Comparison of ENCODE assay signal across 9 mouse cellular contexts in genomic region chr17:56950915-56951314, GRCm38 (mm10). TPM values are rescaled to one million over a fixed set of nuclear protein-coding genes. Genes with fewer than 3 reads are reported as not detected.
A peak's percentile ranks its signal among the peaks of the same experiment; 100 is the strongest.
DNase-seq lines count a peak whose midpoint lies in the region; ATAC-seq and TF ChIP-seq lines count a peak whose summit lies in the region.
"Had no signal": no experiment of that assay in that cellular context is flagged by ENCODE, and none has a peak within 500 bp of the region (broad histone marks: within the 10 kb centered on the region; RNA-seq: fewer than 3 reads in every experiment).

No protein-coding gene starts in this region.

- H3K27ac ChIP-seq in kidney, embryonic 15.5 days: no peak overlapping the region
- no peak overlapping the region for H3K27ac ChIP-seq in CH12.LX (ENCODE audit: insufficient read depth, low read depth)
- no peak overlapping the region for H3K27ac ChIP-seq in neural tube, embryonic 11.5 days (ENCODE audit: low read depth, low read length)
- H3K27ac ChIP-seq: heart, embryonic 13.5 days had no signal

- peak; percentile 35 for DNase-seq in kidney, adult 11 months
- peak; percentile 63 for DNase-seq in CH12.LX (ENCODE audit: extremely low read depth)
- DNase-seq in adrenal gland, adult 2 months: peak; percentile 62
- DNase-seq in embryo, embryonic 11.5 days (ENCODE audit: low read depth, low spot score): peak; percentile 36
- DNase-seq in kidney, postnatal 25 days: peak; percentile 66 to 76
- peak; percentile 59 for DNase-seq in neural tube, embryonic 11.5 days (ENCODE audit: low spot score)
- DNase-seq in yolk sac, embryonic 10.5 days (ENCODE audit: low spot score): no peak

- dilution Hi-C loops in CH12.LX (cut with MboI; ENCODE audit: extremely low pct_ligation_motif_present, extremely low pct_unique_long_range_greater_than_20kb, low sequenced_read_pairs): no loop called here

- TF ChIP-seq CTCF in CH12.LX (conservative IDR thresholded peaks at IDR 0.05 in 1 of 2, IDR thresholded peaks at IDR 0.05 in 1 of 2; ENCODE audit: low read depth in 2 of 2, low read length in 2 of 2): peak; percentile 87 to 95

- no peak for TF ChIP-seq POLR2A in CH12.LX (IDR thresholded peaks at IDR 0.05; ENCODE audit: low read depth, low read length)

- TF ChIP-seq EP300 in CH12.LX (IDR thresholded peaks at IDR 0.05; ENCODE audit: low read length): no peak

- ATAC-seq in kidney, embryonic 15.5 days (replicated peaks; ENCODE audit: low FRiP score): no peak
- no peak for ATAC-seq in neural tube, embryonic 11.5 days (ENCODE audit: insufficient read depth, low FRiP score, low TSS enrichment)

- H3K4me1 ChIP-seq in kidney, embryonic 15.5 days: no peaks in the 10 kb centered on the region
- H3K4me1 ChIP-seq in CH12.LX (ENCODE audit: control insufficient read depth in 1 of 2, insufficient read depth in 2 of 2): no peaks in the 10 kb centered on the region
- H3K4me1 ChIP-seq in neural tube, embryonic 11.5 days (ENCODE audit: control insufficient read depth, insufficient read depth, low read length): no peaks in the 10 kb centered on the region
- H3K4me1 ChIP-seq: heart, embryonic 13.5 days had no signal

- H3K4me3 ChIP-seq in kidney, embryonic 15.5 days (replicated peaks): no peak overlapping the region
- no peak overlapping the region for H3K4me3 ChIP-seq in CH12.LX (replicated peaks in 1 of 3; ENCODE audit: low read depth in 2 of 3, low read length in 2 of 3, poor library complexity in 1 of 3)
- H3K4me3 ChIP-seq in neural tube, embryonic 11.5 days (ENCODE audit: low read depth, low read length): no peak overlapping the region
- H3K4me3 ChIP-seq: heart, embryonic 13.5 days had no signal

- H3K27me3 ChIP-seq in kidney, embryonic 15.5 days: no peaks in the 10 kb centered on the region
- peaks cover 39% of the 10 kb centered on the region for H3K27me3 ChIP-seq in CH12.LX (replicated peaks)
- no peaks in the 10 kb centered on the region for H3K27me3 ChIP-seq in neural tube, embryonic 11.5 days (ENCODE audit: control insufficient read depth, insufficient read depth, low read length)

- WGBS in kidney, embryonic 15.5 days: 11% methylated on average over 3 of the region's 3 CpGs
- WGBS in neural tube, embryonic 11.5 days: 20% methylated on average over 3 of the region's 3 CpGs

- no peaks in the 10 kb centered on the region for H3K36me3 ChIP-seq in kidney, embryonic 15.5 days
- H3K36me3 ChIP-seq in CH12.LX (replicated peaks in 1 of 2; ENCODE audit: control insufficient read depth in 1 of 2, insufficient read depth in 1 of 2, low read length in 1 of 2): no peaks in the 10 kb centered on the region
- no peaks in the 10 kb centered on the region for H3K36me3 ChIP-seq in neural tube, embryonic 11.5 days (ENCODE audit: control insufficient read depth, insufficient read depth, low read length)
- H3K36me3 ChIP-seq: heart, embryonic 13.5 days had no signal

- TF ChIP-seq RAD21 in CH12.LX (IDR thresholded peaks at IDR 0.05; ENCODE audit: low read depth, low read length): peak; percentile 77

- in situ Hi-C loops in CH12.LX (cut with MboI; ENCODE audit: low pct_ligation_motif_present, low pct_unique_long_range_greater_than_20kb, low sequenced_read_pairs): loop anchor here (5.0 kb wide), 1 partner anchor 59 kb away; no protein-coding TSS in a partner anchor

- H3K9ac ChIP-seq in kidney, embryonic 15.5 days: no peak overlapping the region
- H3K9ac ChIP-seq in CH12.LX (ENCODE audit: insufficient read depth, low read depth): no peak overlapping the region
- H3K9ac ChIP-seq in neural tube, embryonic 11.5 days (ENCODE audit: low read length): no peak overlapping the region
- H3K9ac ChIP-seq: heart, embryonic 13.5 days had no signal

- no peaks in the 10 kb centered on the region for H3K9me3 ChIP-seq in kidney, embryonic 15.5 days (replicated peaks)
- H3K9me3 ChIP-seq in CH12.LX (replicated peaks; ENCODE audit: low read length): no peaks in the 10 kb centered on the region
- no peaks in the 10 kb centered on the region for H3K9me3 ChIP-seq in neural tube, embryonic 11.5 days (ENCODE audit: control insufficient read depth, low read length)

- H3K4me2 ChIP-seq in kidney, embryonic 15.5 days: no peak overlapping the region
- no peak overlapping the region for H3K4me2 ChIP-seq in CH12.LX (ENCODE audit: insufficient read depth, low read depth, poor library complexity, severe bottlenecking)
- H3K4me2 ChIP-seq in neural tube, embryonic 11.5 days (ENCODE audit: low read depth): no peak overlapping the region
- H3K4me2 ChIP-seq: heart, embryonic 13.5 days had no signal

- H3K79me2 ChIP-seq in CH12.LX (replicated peaks; ENCODE audit: control insufficient read depth, extremely low read depth, insufficient read depth, poor library complexity, severe bottlenecking): no peaks in the 10 kb centered on the region

TF ChIP-seq in CH12.LX, 34 proteins besides CTCF, POLR2A, EP300 and RAD21:
- peak; percentile 73; the same call in 1 of the 2 replicates for TF ChIP-seq MYC (IDR thresholded peaks at IDR 0.05; ENCODE audit: low read depth, low read length)
- TF ChIP-seq NRF1 (IDR thresholded peaks at IDR 0.05; ENCODE audit: low read depth, low read length): no peak
- no peak for TF ChIP-seq USF2 (conservative IDR thresholded peaks at IDR 0.05; ENCODE audit: low read depth, low read length)
- peak; percentile 22; the same call in 1 of the 2 replicates for TF ChIP-seq MAX (IDR thresholded peaks at IDR 0.05; ENCODE audit: low read length)
- no peak for TF ChIP-seq E2F4 (IDR thresholded peaks at IDR 0.05; ENCODE audit: insufficient replicate concordance, low read depth, low read length)
- TF ChIP-seq JUN (IDR thresholded peaks at IDR 0.05; ENCODE audit: insufficient read depth, low read depth, low read length): no peak
- no peak for TF ChIP-seq JUND (conservative IDR thresholded peaks at IDR 0.05; ENCODE audit: low read depth, low read length)
- TF ChIP-seq ZNF384 (IDR thresholded peaks at IDR 0.05; ENCODE audit: low read depth, low read length): peak; percentile 66; the same call in 1 of the 2 replicates
- TF ChIP-seq UBTF (IDR thresholded peaks at IDR 0.05; ENCODE audit: low read depth, low read length): no peak
- peak; percentile 64 for TF ChIP-seq BHLHE40 (IDR thresholded peaks at IDR 0.05; ENCODE audit: low read depth, low read length)
- TF ChIP-seq POLR2AphosphoS2 (IDR thresholded peaks at IDR 0.05; ENCODE audit: low read depth, low read length): no peak
- TF ChIP-seq TCF12 (IDR thresholded peaks at IDR 0.05; ENCODE audit: low read depth, low read length): no peak
- peak; percentile 79 for TF ChIP-seq SMC3 (IDR thresholded peaks at IDR 0.05; ENCODE audit: low read depth, low read length)

RNA-seq across cellular contexts. Expression of gene Mllt1, which starts 15.7 kb away (rescaled TPM):
- 54.6 and 57.8 TPM in 2 replicates for polyA plus RNA-seq in kidney, embryonic 15.5 days (2015; fragmentation: Nextera tagmentation; extraction: Ambion mirVana)
- total RNA-seq in CH12.LX (2012; rRNA removed) (20.3 and 24.4 TPM in 2 replicates), CH12.LX (2014; rRNA removed) (15.9 and 17.1 TPM in 2 replicates)
- 39.7 and 40.4 TPM in 2 replicates for polyA plus RNA-seq in CH12.LX (2012; ENCODE audit: insufficient read length, low read depth)
- 10 to 100 TPM; 32.9 to 46.8 TPM for total RNA-seq in adrenal gland, adult 2 months (2021)
- polyA plus RNA-seq in adrenal gland, adult 2 months (2012; rRNA removed): 54.8 and 55.0 TPM in 2 replicates
- 31.2 and 36.4 TPM in 2 replicates for polyA plus RNA-seq in neural tube, embryonic 11.5 days (2014; fragmentation: Nextera tagmentation; extraction: Ambion mirVana)

RNA-seq across cellular contexts. Expression of gene Acer1, which starts 31.0 kb away (rescaled TPM):
- 0.15 TPM in 1 of 2 replicates, not detected in the other for polyA plus RNA-seq in kidney, embryonic 15.5 days (2015; fragmentation: Nextera tagmentation; extraction: Ambion mirVana)
- total RNA-seq in CH12.LX (2012; rRNA removed): not detected in 2 replicates
- not detected in 2 replicates for total RNA-seq in CH12.LX (2014; rRNA removed)
- not detected in 2 replicates for polyA plus RNA-seq in CH12.LX (2012; ENCODE audit: insufficient read length, low read depth)
- total RNA-seq in adrenal gland, adult 2 months (2021): under 1 TPM in 1 of 2 experiments, not detected in 1; 0.23 TPM
- 0.42 and 0.51 TPM in 2 replicates for polyA plus RNA-seq in adrenal gland, adult 2 months (2012; rRNA removed)
- not detected in 2 replicates for polyA plus RNA-seq in neural tube, embryonic 11.5 days (2014; fragmentation: Nextera tagmentation; extraction: Ambion mirVana)
- polyA plus RNA-seq: heart, embryonic 13.5 days had no signal

RNA-seq across cellular contexts. Expression of gene Clpp, which starts 39.2 kb away (rescaled TPM):
- polyA plus RNA-seq in kidney, embryonic 15.5 days (2015; fragmentation: Nextera tagmentation; extraction: Ambion mirVana): 150 and 165 TPM in 2 replicates
- total RNA-seq in CH12.LX (2012; rRNA removed): 166 and 169 TPM in 2 replicates
- 114 and 120 TPM in 2 replicates for total RNA-seq in CH12.LX (2014; rRNA removed)
- polyA plus RNA-seq in CH12.LX (2012; ENCODE audit: insufficient read length, low read depth): 115 and 117 TPM in 2 replicates
- 100 to 1,000 TPM; 118 to 140 TPM for total RNA-seq in adrenal gland, adult 2 months (2021)
- 378 and 412 TPM in 2 replicates for polyA plus RNA-seq in adrenal gland, adult 2 months (2012; rRNA removed)
- polyA plus RNA-seq in neural tube, embryonic 11.5 days (2014; fragmentation: Nextera tagmentation; extraction: Ambion mirVana): 142 and 156 TPM in 2 replicates

RNA-seq across cellular contexts. Expression of gene Alkbh7, which starts 46.2 kb away (rescaled TPM):
- 55.3 and 56.7 TPM in 2 replicates for polyA plus RNA-seq in kidney, embryonic 15.5 days (2015; fragmentation: Nextera tagmentation; extraction: Ambion mirVana)
- total RNA-seq in CH12.LX (2012; rRNA removed) (40.0 and 51.8 TPM in 2 replicates), CH12.LX (2014; rRNA removed) (32.6 and 35.4 TPM in 2 replicates)
- polyA plus RNA-seq in CH12.LX (2012; ENCODE audit: insufficient read length, low read depth): 21.2 and 21.8 TPM in 2 replicates
- total RNA-seq in adrenal gland, adult 2 months (2021): 10 to 100 TPM; 58.3 to 81.0 TPM
- 182 and 186 TPM in 2 replicates for polyA plus RNA-seq in adrenal gland, adult 2 months (2012; rRNA removed)
- polyA plus RNA-seq in neural tube, embryonic 11.5 days (2014; fragmentation: Nextera tagmentation; extraction: Ambion mirVana): 37.0 and 39.8 TPM in 2 replicates

RNA-seq across cellular contexts. Expression of gene Pspn, which starts 48.9 kb away (rescaled TPM):
- polyA plus RNA-seq in kidney, embryonic 15.5 days (2015; fragmentation: Nextera tagmentation; extraction: Ambion mirVana): 0.87 and 1.3 TPM in 2 replicates
- 0.34 TPM in 1 of 2 replicates, not detected in the other for total RNA-seq in CH12.LX (2012; rRNA removed)
- not detected in 2 replicates for total RNA-seq in CH12.LX (2014; rRNA removed)
- 0.69 TPM in 1 of 2 replicates, not detected in the other for polyA plus RNA-seq in CH12.LX (2012; ENCODE audit: insufficient read length, low read depth)
- not detected for total RNA-seq in adrenal gland, adult 2 months (2021)
- polyA plus RNA-seq in adrenal gland, adult 2 months (2012; rRNA removed): 1.9 TPM in 2 replicates
- polyA plus RNA-seq in neural tube, embryonic 11.5 days (2014; fragmentation: Nextera tagmentation; extraction: Ambion mirVana): not detected in 2 replicates
